Mouse (Mus musculus) small intestine, adult 2 months (tissue): ENCODE data around the gene St3gal4.

Experiments
- CTCF ChIP-seq: fragments of 200-500 bp; IDR thresholded peaks from 2 replicates; pipeline ENCODE4 v1.5.1; 2012; ENCODE audit warnings: low read depth, mild to moderate bottlenecking, control low read depth, inconsistent platforms, low read length, moderate library complexity, mixed read lengths; ENCODE audit not compliant: insufficient replicate concordance, insufficient read length; ENCODE audit errors: extremely low read depth
- POLR2A ChIP-seq: fragments of 200-500 bp; IDR thresholded peaks from 2 replicates; pipeline ENCODE4 v1.6.1; 2012; ENCODE audit warnings: low read depth, mild to moderate bottlenecking, control low read depth, inconsistent platforms, low read length, moderate library complexity

- TF ChIP-seq POLR2A (no peak), CTCF (no peak)
These were observed 66.4 kb downstream of the St3gal4 start for GRCm38 (mm10) chr9:35052671-35053070.
